Mouse (Mus musculus): ENCODE data around the gene Olfr15.

Gene Olfr15

DNA sequence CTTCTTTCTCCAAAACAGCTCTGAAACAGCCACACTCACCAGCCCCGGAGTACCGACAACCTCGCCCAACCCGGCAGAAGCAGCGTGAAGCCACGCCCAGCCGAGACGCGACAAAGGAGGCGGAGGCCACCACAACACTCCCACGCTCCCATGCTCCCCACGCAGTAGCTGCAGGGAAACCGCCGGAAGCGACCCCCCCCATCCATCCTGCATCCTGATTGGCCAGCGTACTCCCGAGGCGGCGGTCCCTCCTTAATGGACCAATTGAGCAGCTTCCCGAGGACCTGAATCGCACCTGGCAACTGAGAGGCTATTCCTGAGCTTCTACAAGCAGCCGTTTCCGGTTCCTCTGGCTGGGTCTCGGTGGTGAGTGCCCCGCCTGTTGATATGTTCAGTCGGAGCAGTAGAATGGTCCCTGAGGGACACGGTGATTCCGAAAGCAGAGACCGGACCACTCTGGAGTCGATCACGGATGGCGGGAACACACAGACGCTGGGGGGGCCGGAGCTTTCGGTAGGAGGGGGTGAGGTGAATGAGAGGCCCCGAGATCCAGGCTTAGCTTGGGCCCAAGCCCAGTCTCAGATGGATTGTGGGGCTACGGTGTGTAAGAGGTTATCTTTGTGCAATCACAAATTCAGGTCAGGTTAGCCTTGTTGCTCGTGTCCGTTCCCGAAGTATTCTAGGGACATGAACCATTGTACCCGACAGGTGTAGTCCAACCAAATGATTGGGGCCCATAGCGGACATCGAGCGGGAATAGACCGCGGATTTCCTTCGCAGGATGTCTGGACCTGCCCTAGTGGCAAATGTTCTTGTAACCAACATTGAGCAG is 41.8 kb downstream of the Olfr15 start, which contains the start of gene Naa60:
Naa60 (plus strand) TSS at position 160 of the 832 bp plus-strand sequence.
- peak; percentile 86 for DNase-seq (ENCODE audit: low read depth)

- no peak for DNase-seq (ENCODE audit: low read depth)
These were observed 45.7 kb downstream of the Olfr15 start for GRCm38 (mm10) chr16:3876346-3876745.

- DNase-seq (ENCODE audit: low read depth) = peak; percentile 91
These were observed 53.8 kb downstream of the Olfr15 start, which contains the start of the genes Zfp597 and Gm20695 for GRCm38 (mm10) chr16:3884201-3885064. Gene Zfp597 (minus strand): TSS chr16:3884561. Gene Gm20695 (plus strand): TSS chr16:3884648.

GRCm38 (mm10) chr16:3885065-3885670 is 54.5 kb downstream of the Olfr15 start:
- DNase-seq (ENCODE audit: low read depth) = peak; percentile 71

DNA sequence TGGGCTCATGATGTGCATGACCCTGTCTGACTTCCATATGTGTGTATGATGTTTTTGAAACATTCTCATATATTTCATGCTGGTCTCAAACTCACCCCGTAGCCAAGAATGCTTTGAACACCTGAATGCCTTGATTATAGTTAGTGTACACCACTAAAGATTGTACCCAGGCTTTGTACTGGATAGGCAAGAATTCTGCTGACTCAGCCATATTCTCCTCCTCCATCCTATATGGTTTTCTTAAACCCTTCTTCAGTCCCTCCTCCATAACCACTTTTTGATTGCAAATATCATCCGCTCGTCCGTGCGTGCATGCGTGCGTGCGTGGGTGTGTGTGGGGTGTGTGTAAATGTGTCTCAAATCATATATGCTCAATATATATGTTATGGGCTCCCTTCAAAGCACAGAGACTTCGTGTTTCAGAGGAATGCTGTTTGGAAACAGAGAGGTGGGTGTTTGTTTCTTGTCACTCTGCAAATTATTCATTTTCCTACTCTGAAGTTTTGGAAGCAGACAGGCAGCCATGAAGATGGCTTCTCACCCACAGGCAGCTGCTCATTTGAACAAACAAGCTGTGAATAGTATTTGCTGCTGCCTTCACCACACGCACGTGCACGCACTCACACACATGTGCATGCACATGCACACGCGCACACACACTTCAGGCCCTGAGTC is 61.1 kb downstream of the Olfr15 start:
- DNase-seq (ENCODE audit: low read depth) = no peak

DNA sequence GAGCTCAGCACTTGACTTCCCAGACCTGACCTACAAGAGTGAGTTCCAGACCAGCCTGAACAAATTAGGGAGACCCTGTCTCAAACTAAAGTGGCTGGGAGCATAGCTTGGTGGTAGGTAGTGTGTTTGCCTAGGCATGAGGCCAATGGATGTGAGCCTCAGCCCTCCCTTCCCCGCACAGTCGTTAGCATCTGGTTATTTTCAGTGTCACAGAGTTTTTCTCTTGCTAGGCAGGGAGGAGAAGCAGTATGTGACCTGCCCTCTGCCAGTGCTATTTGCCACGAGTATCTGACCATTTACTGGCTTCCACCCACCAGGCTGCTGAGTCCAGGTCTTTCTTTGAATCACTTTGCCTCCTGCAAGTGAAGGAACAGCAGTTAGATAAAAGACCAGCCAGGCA is 63.1 kb downstream of the Olfr15 start:
- no peak for DNase-seq (ENCODE audit: low read depth)

Data from 416B (cell line).